8 mouse cellular contexts compared by ENCODE assay signal in genomic region chr9:66088411-66088810, GRCm38 (mm10). TPM values are rescaled to one million over a fixed set of nuclear protein-coding genes. Genes with fewer than 3 reads are reported as not detected.
DNase-seq lines count a peak whose midpoint lies in the region; ATAC-seq and TF ChIP-seq lines count a peak whose summit lies in the region.

No protein-coding gene starts in this region.

- H3K27ac ChIP-seq in intestine, postnatal 0 days (ENCODE audit: low read depth, low read length), result no peak overlapping the region; the same call in 1 of the 2 replicates
- no peak overlapping the region for H3K27ac ChIP-seq in intestine, embryonic 16.5 days (ENCODE audit: low read length)
- H3K27ac ChIP-seq in ES-E14 (ENCODE audit: insufficient read depth, low read depth, low read length, poor library complexity, severe bottlenecking), result no peak overlapping the region
- H3K27ac ChIP-seq in bone marrow, adult 2 months (ENCODE audit: control insufficient read depth, insufficient read depth, low read depth, low read length, poor library complexity), result no peak overlapping the region
- H3K27ac ChIP-seq in limb, embryonic 13.5 days, result 0 out of 2 replicates have a peak overlapping the region, but pooled peaks have one; percentile 22

- H3K36me3 ChIP-seq in intestine, postnatal 0 days (ENCODE audit: control insufficient read depth, insufficient read depth), result peaks cover 61% of the 10 kb centered on the region
- peaks cover 17% of the 10 kb centered on the region for H3K36me3 ChIP-seq in intestine, embryonic 16.5 days (ENCODE audit: control insufficient read depth, insufficient read depth, low read length)
- 0 out of 2 replicates have a peak, but pooled peaks cover 2% of the 10 kb centered on the region for H3K36me3 ChIP-seq in ES-E14 (ENCODE audit: control insufficient read depth, insufficient read depth, low read length, poor library complexity, severe bottlenecking)
- H3K36me3 ChIP-seq in limb, embryonic 13.5 days, result peaks cover 74% of the 10 kb centered on the region

- no peaks in the 10 kb centered on the region for H3K27me3 ChIP-seq in intestine, postnatal 0 days (replicated peaks; ENCODE audit: control insufficient read depth, insufficient read depth, low read length)
- no peaks in the 10 kb centered on the region for H3K27me3 ChIP-seq in intestine, embryonic 16.5 days (replicated peaks; ENCODE audit: control insufficient read depth, insufficient read depth, low read length)
- no peaks in the 10 kb centered on the region for H3K27me3 ChIP-seq in limb, embryonic 13.5 days

- H3K4me3 ChIP-seq in intestine, postnatal 0 days (ENCODE audit: low read depth, low read length), result no peak overlapping the region
- no peak overlapping the region for H3K4me3 ChIP-seq in intestine, embryonic 16.5 days (ENCODE audit: low read length)
- no peak overlapping the region for H3K4me3 ChIP-seq in ES-E14 (ENCODE audit: insufficient read depth in 1 of 2, low read depth in 1 of 2, low read length in 2 of 2, poor library complexity in 1 of 2, severe bottlenecking in 1 of 2)
- H3K4me3 ChIP-seq in bone marrow, adult 2 months (replicated peaks; ENCODE audit: control insufficient read depth, low read depth, low read length), result no peak overlapping the region
- H3K4me3 ChIP-seq in limb, embryonic 13.5 days, result no peak overlapping the region

- 32% methylated on average over 4 of the region's 4 CpGs for WGBS in intestine, postnatal 0 days
- 43% methylated on average over 4 of the region's 4 CpGs for WGBS in intestine, embryonic 16.5 days
- 73% methylated on average over 4 of the region's 4 CpGs for WGBS in bone marrow, adult 2 months
- WGBS in limb, embryonic 13.5 days, result 55% methylated on average over 4 of the region's 4 CpGs

- ATAC-seq in intestine, postnatal 0 days, result 0 out of 2 replicates have a peak, but pooled peaks have one; percentile 9
- ATAC-seq in intestine, embryonic 16.5 days, result no peak
- ATAC-seq in granulocyte monocyte progenitor cell, adult 5-6 weeks (replicated peaks; ENCODE audit: poor library complexity, severe bottlenecking), result peak; percentile 58
- no peak for ATAC-seq in limb, embryonic 13.5 days (ENCODE audit: low FRiP score, low read depth)
- no peak; the same call in 1 of the 2 replicates for ATAC-seq in megakaryocyte, adult 5-6 weeks (ENCODE audit: poor library complexity, severe bottlenecking)

- no peak overlapping the region for H3K9ac ChIP-seq in intestine, postnatal 0 days (ENCODE audit: low read depth, low read length)
- H3K9ac ChIP-seq in intestine, embryonic 16.5 days (ENCODE audit: low read depth, low read length), result no peak overlapping the region
- H3K9ac ChIP-seq in ES-E14 (ENCODE audit: insufficient read depth, low read depth, low read length, poor library complexity, severe bottlenecking), result no peak overlapping the region
- no peak overlapping the region for H3K9ac ChIP-seq in limb, embryonic 13.5 days

- no peaks in the 10 kb centered on the region for H3K9me3 ChIP-seq in intestine, postnatal 0 days (ENCODE audit: control insufficient read depth)
- no peaks in the 10 kb centered on the region for H3K9me3 ChIP-seq in intestine, embryonic 16.5 days (ENCODE audit: control insufficient read depth, low read length)
- no peaks in the 10 kb centered on the region for H3K9me3 ChIP-seq in ES-E14 (ENCODE audit: control insufficient read depth, insufficient read depth, low read depth, low read length)
- H3K9me3 ChIP-seq in limb, embryonic 13.5 days, result no peaks in the 10 kb centered on the region

- peak; percentile 50 for DNase-seq in ES-E14 (ENCODE audit: low read depth, low spot score)
- DNase-seq in retina, embryonic 14.5 days (ENCODE audit: low spot score), result peak; percentile 76

- in situ Hi-C loops in ES-E14 (cut with MboI; ENCODE audit: low sequenced_read_pairs in 2 of 2, unreplicated experiment in 2 of 2), result no loop called here

- TF ChIP-seq CTCF in intestine, postnatal 0 days (IDR thresholded peaks at IDR 0.05; ENCODE audit: low read depth), result peak; percentile 89
- peak; percentile 75 for TF ChIP-seq CTCF in bone marrow, adult 2 months (IDR thresholded peaks at IDR 0.05; ENCODE audit: control insufficient read depth, insufficient read depth, low read length)

- H3K4me2 ChIP-seq in intestine, postnatal 0 days (replicated peaks; ENCODE audit: low read depth), result no peak overlapping the region
- H3K4me2 ChIP-seq in intestine, embryonic 16.5 days (ENCODE audit: low read depth, low read length), result no peak overlapping the region
- no peak overlapping the region for H3K4me2 ChIP-seq in limb, embryonic 13.5 days (replicated peaks)

- no peak for TF ChIP-seq POLR2A in bone marrow, adult 2 months (IDR thresholded peaks at IDR 0.05; ENCODE audit: borderline replicate concordance, control insufficient read depth, low read depth, low read length)

- H3K4me1 ChIP-seq in intestine, postnatal 0 days (replicated peaks; ENCODE audit: control insufficient read depth, insufficient read depth, low read length), result 0 out of 2 replicates have a peak, but pooled peaks cover 6% of the 10 kb centered on the region
- peaks cover 19% of the 10 kb centered on the region; the same call in 1 of the 2 replicates for H3K4me1 ChIP-seq in intestine, embryonic 16.5 days (ENCODE audit: control insufficient read depth, insufficient read depth, low read length)
- peaks cover 0 to 2% of the 10 kb centered on the region in 2 experiments; a peak in 1 of 4 replicates for H3K4me1 ChIP-seq in ES-E14 (ENCODE audit: control insufficient read depth in 2 of 2, insufficient read depth in 2 of 2, low read length in 2 of 2, poor library complexity in 1 of 2)
- H3K4me1 ChIP-seq in bone marrow, adult 2 months (ENCODE audit: control insufficient read depth, insufficient read depth, low read length), result no peaks in the 10 kb centered on the region
- peaks cover 8% of the 10 kb centered on the region; the same call in 1 of the 2 replicates for H3K4me1 ChIP-seq in limb, embryonic 13.5 days

TF ChIP-seq in ES-E14, 5 proteins besides CTCF, POLR2A, EP300 and RAD21:
- TF ChIP-seq CHD2 (IDR thresholded peaks at IDR 0.05; ENCODE audit: low read depth, low read length) (no peak), ZNF384 (IDR thresholded peaks at IDR 0.05; ENCODE audit: low read depth, low read length) (no peak), ZC3H11A (IDR thresholded peaks at IDR 0.05; ENCODE audit: borderline replicate concordance, low read depth, low read length) (no peak), HCFC1 (IDR thresholded peaks at IDR 0.05; ENCODE audit: borderline replicate concordance, insufficient read depth, low read length) (no peak), MAFK (IDR thresholded peaks at IDR 0.05; ENCODE audit: insufficient read depth, low read depth, low read length) (no peak)

RNA-seq across cellular contexts. Expression of gene Snx22, which starts 18.9 kb away (rescaled TPM):
- 0.98 and 1.4 TPM in 2 replicates for polyA plus RNA-seq in intestine, postnatal 0 days (2015; fragmentation: Nextera tagmentation; extraction: Ambion mirVana)
- 1.2 and 1.9 TPM in 2 replicates for polyA plus RNA-seq in intestine, embryonic 16.5 days (2015; fragmentation: Nextera tagmentation; extraction: Ambion mirVana)
- total RNA-seq in ES-E14 (2012; rRNA removed), result 13.1 and 17.9 TPM in 2 replicates
- polyA plus RNA-seq in bone marrow, adult 2 months (2011; ENCODE audit: insufficient read depth, insufficient read length, low replicate concordance, missing spikeins), result 21.4 and 26.4 TPM in 2 replicates
- total RNA-seq in granulocyte monocyte progenitor cell, adult 5-6 weeks (2014; fragmentation: Nextera tagmentation), result not detected in 2 replicates
- 0.93 and 1.2 TPM in 2 replicates for total RNA-seq in granulocyte monocyte progenitor cell, adult 5-6 weeks (2017)
- 5.0 and 5.3 TPM in 2 replicates for polyA plus RNA-seq in limb, embryonic 13.5 days (2015; fragmentation: Nextera tagmentation; extraction: Ambion mirVana)
- total RNA-seq in megakaryocyte, adult 5-6 weeks (2015), result 0.21 TPM in 1 of 2 replicates, not detected in the other
- 0.37 and 0.77 TPM in 2 replicates for total RNA-seq in megakaryocyte, adult 5-6 weeks (2017)

RNA-seq across cellular contexts. Expression of gene Ppib, which starts 28.4 kb away (rescaled TPM):
- polyA plus RNA-seq in intestine, postnatal 0 days (2015; fragmentation: Nextera tagmentation; extraction: Ambion mirVana), result 440 and 508 TPM in 2 replicates
- polyA plus RNA-seq in intestine, embryonic 16.5 days (2015; fragmentation: Nextera tagmentation; extraction: Ambion mirVana), result 645 and 681 TPM in 2 replicates
- total RNA-seq in ES-E14 (2012; rRNA removed), result 891 and 1,136 TPM in 2 replicates
- polyA plus RNA-seq in bone marrow, adult 2 months (2011; ENCODE audit: insufficient read depth, insufficient read length, low replicate concordance, missing spikeins), result 88.9 and 169 TPM in 2 replicates
- 543 and 591 TPM in 2 replicates for total RNA-seq in granulocyte monocyte progenitor cell, adult 5-6 weeks (2014; fragmentation: Nextera tagmentation)
- 786 and 789 TPM in 2 replicates for total RNA-seq in granulocyte monocyte progenitor cell, adult 5-6 weeks (2017)
- 665 and 680 TPM in 2 replicates for polyA plus RNA-seq in limb, embryonic 13.5 days (2015; fragmentation: Nextera tagmentation; extraction: Ambion mirVana)
- 420 TPM in 2 replicates for total RNA-seq in megakaryocyte, adult 5-6 weeks (2015)
- total RNA-seq in megakaryocyte, adult 5-6 weeks (2017), result 677 and 751 TPM in 2 replicates

RNA-seq across cellular contexts. Expression of gene Snx1, which starts 38.0 kb away (rescaled TPM):
- polyA plus RNA-seq in intestine, postnatal 0 days (2015; fragmentation: Nextera tagmentation; extraction: Ambion mirVana), result 122 and 133 TPM in 2 replicates
- 149 and 155 TPM in 2 replicates for polyA plus RNA-seq in intestine, embryonic 16.5 days (2015; fragmentation: Nextera tagmentation; extraction: Ambion mirVana)
- 27.4 and 42.4 TPM in 2 replicates for total RNA-seq in ES-E14 (2012; rRNA removed)
- 33.7 and 44.1 TPM in 2 replicates for polyA plus RNA-seq in bone marrow, adult 2 months (2011; ENCODE audit: insufficient read depth, insufficient read length, low replicate concordance, missing spikeins)
- total RNA-seq in granulocyte monocyte progenitor cell, adult 5-6 weeks (2014; fragmentation: Nextera tagmentation), result 71.0 and 93.3 TPM in 2 replicates
- total RNA-seq in granulocyte monocyte progenitor cell, adult 5-6 weeks (2017), result 109 and 124 TPM in 2 replicates
- 128 and 134 TPM in 2 replicates for polyA plus RNA-seq in limb, embryonic 13.5 days (2015; fragmentation: Nextera tagmentation; extraction: Ambion mirVana)
- total RNA-seq in megakaryocyte, adult 5-6 weeks (2015), result 104 and 105 TPM in 2 replicates
- total RNA-seq in megakaryocyte, adult 5-6 weeks (2017), result 203 and 217 TPM in 2 replicates

RNA-seq across cellular contexts. Expression of gene Ciao2a, which starts 38.0 kb away (rescaled TPM):
- 201 and 207 TPM in 2 replicates for polyA plus RNA-seq in intestine, postnatal 0 days (2015; fragmentation: Nextera tagmentation; extraction: Ambion mirVana)
- polyA plus RNA-seq in intestine, embryonic 16.5 days (2015; fragmentation: Nextera tagmentation; extraction: Ambion mirVana), result 203 and 219 TPM in 2 replicates
- 31.7 and 55.9 TPM in 2 replicates for total RNA-seq in ES-E14 (2012; rRNA removed)
- 27.0 and 37.6 TPM in 2 replicates for polyA plus RNA-seq in bone marrow, adult 2 months (2011; ENCODE audit: insufficient read depth, insufficient read length, low replicate concordance, missing spikeins)
- 237 and 248 TPM in 2 replicates for total RNA-seq in granulocyte monocyte progenitor cell, adult 5-6 weeks (2014; fragmentation: Nextera tagmentation)
- total RNA-seq in granulocyte monocyte progenitor cell, adult 5-6 weeks (2017), result 172 and 204 TPM in 2 replicates
- 173 and 178 TPM in 2 replicates for polyA plus RNA-seq in limb, embryonic 13.5 days (2015; fragmentation: Nextera tagmentation; extraction: Ambion mirVana)
- 383 and 455 TPM in 2 replicates for total RNA-seq in megakaryocyte, adult 5-6 weeks (2015)
- total RNA-seq in megakaryocyte, adult 5-6 weeks (2017), result 259 and 261 TPM in 2 replicates

Comparison
In these comparisons a context has a peak if more than half of its experiments do, and no peak if none do; other contexts are left out.
1. ATAC-seq: peak in intestine, postnatal 0 days (single experiment) and granulocyte monocyte progenitor cell, adult 5-6 weeks (single experiment); none in intestine, embryonic 16.5 days (single experiment), limb, embryonic 13.5 days (single experiment) and megakaryocyte, adult 5-6 weeks (single experiment).